Mouse (Mus musculus): Measurements from ENCODE around the gene Ppp1r15a. TPM values are rescaled to one million over a fixed set of nuclear protein-coding genes. Genes with fewer than 3 reads are reported as not detected.
A peak's percentile ranks its signal among the peaks of the same experiment; 100 is the strongest.
"Not testable (repeated sequence)": the region's sequence is repeated elsewhere in the genome, so short reads cannot be mapped to it uniquely, and the experiment has no call there.

Ppp1r15a gene
- polyA plus RNA-seq, 1 experiment from 2014 or later = 20.3 TPM

- Histone ChIP-seq H3K27ac (replicated peaks; ENCODE audit: low read depth, low read length) (no peak overlapping the region), H3K4me1 (ENCODE audit: control insufficient read depth, insufficient read depth, low read length) (no peaks in the 10 kb centered on the region)
These were observed 5.5 kb downstream of the Ppp1r15a start for GRCm38 (mm10) chr7:45520605-45521004.

GRCm38 (mm10) chr7:45519345-45520120, 6.5 kb downstream of the Ppp1r15a start:
- Histone ChIP-seq H3K27me3 (ENCODE audit: control insufficient read depth, insufficient read depth, low read length) (no peaks in the 10 kb centered on the region), H3K27ac (replicated peaks; ENCODE audit: low read depth, low read length) (no peak overlapping the region), H3K4me1 (ENCODE audit: control insufficient read depth, insufficient read depth, low read length) (peaks cover 2% of the 10 kb centered on the region), H3K9ac (replicated peaks; ENCODE audit: low read length) (no peak overlapping the region), H3K9me3 (replicated peaks; ENCODE audit: control insufficient read depth, low read length) (no peaks in the 10 kb centered on the region), H3K4me3 (ENCODE audit: low read depth, low read length) (no peak overlapping the region), H3K4me2 (ENCODE audit: low read depth, low read length) (no peak overlapping the region), H3K36me3 (replicated peaks; ENCODE audit: control insufficient read depth, insufficient read depth, low read depth, low read length) (no peaks in the 10 kb centered on the region)
- ATAC-seq (replicated peaks; ENCODE audit: insufficient number of reproducible peaks, low FRiP score, low TSS enrichment, low read depth) (no peak), DNase-seq (ENCODE audit: low spot score) (no peak)
- WGBS = 75% methylated on average over 8 of the region's 8 CpGs

More at GRCm38 (mm10) chr7:45520605-45521004, 5.5 kb downstream of the Ppp1r15a start:
- no peak overlapping the region for H3K9ac ChIP-seq (replicated peaks; ENCODE audit: low read length)
- DNase-seq (ENCODE audit: low spot score) (no peak), ATAC-seq (replicated peaks; ENCODE audit: insufficient number of reproducible peaks, low FRiP score, low TSS enrichment, low read depth) (no peak)
- WGBS = 94% methylated on average over 7 of the region's 7 CpGs
- H3K36me3 ChIP-seq (replicated peaks; ENCODE audit: control insufficient read depth, insufficient read depth, low read depth, low read length) = no peaks in the 10 kb centered on the region
- no peaks in the 10 kb centered on the region for H3K27me3 ChIP-seq (ENCODE audit: control insufficient read depth, insufficient read depth, low read length)
- H3K4me3 ChIP-seq (ENCODE audit: low read depth, low read length) = no peak overlapping the region
- H3K4me2 ChIP-seq (ENCODE audit: low read depth, low read length) = no peak overlapping the region
- no peaks in the 10 kb centered on the region for H3K9me3 ChIP-seq (replicated peaks; ENCODE audit: control insufficient read depth, low read length)

- Histone ChIP-seq H3K4me3 (ENCODE audit: low read depth, low read length) (no peak overlapping the region), H3K27me3 (ENCODE audit: control insufficient read depth, insufficient read depth, low read length) (no peaks in the 10 kb centered on the region), H3K9ac (replicated peaks; ENCODE audit: low read length) (no peak overlapping the region), H3K9me3 (replicated peaks; ENCODE audit: control insufficient read depth, low read length) (no peaks in the 10 kb centered on the region), H3K4me2 (ENCODE audit: low read depth, low read length) (no peak overlapping the region), H3K27ac (replicated peaks; ENCODE audit: low read depth, low read length) (no peak overlapping the region), H3K36me3 (replicated peaks; ENCODE audit: control insufficient read depth, insufficient read depth, low read depth, low read length) (no peaks in the 10 kb centered on the region), H3K4me1 (ENCODE audit: control insufficient read depth, insufficient read depth, low read length) (peaks cover 2% of the 10 kb centered on the region)
- ATAC-seq (replicated peaks; ENCODE audit: insufficient number of reproducible peaks, low FRiP score, low TSS enrichment, low read depth) (no peak), DNase-seq (ENCODE audit: low spot score) (no peak)
- WGBS = 92% methylated on average over 16 of the region's 16 CpGs
These were observed 7.5 kb downstream of the Ppp1r15a start for GRCm38 (mm10) chr7:45518618-45519017.

GRCm38 (mm10) chr7:45516846-45517245, 9.2 kb downstream of the Ppp1r15a start:
- H3K4me2 ChIP-seq (ENCODE audit: low read depth, low read length); H3K4me3 ChIP-seq (ENCODE audit: low read depth, low read length); H3K4me1 ChIP-seq (ENCODE audit: control insufficient read depth, insufficient read depth, low read length); H3K9ac ChIP-seq (replicated peaks; ENCODE audit: low read length); H3K9me3 ChIP-seq (replicated peaks; ENCODE audit: control insufficient read depth, low read length); H3K27me3 ChIP-seq (ENCODE audit: control insufficient read depth, insufficient read depth, low read length); H3K27ac ChIP-seq (replicated peaks; ENCODE audit: low read depth, low read length); DNase-seq (ENCODE audit: low spot score); H3K36me3 ChIP-seq (replicated peaks; ENCODE audit: control insufficient read depth, insufficient read depth, low read depth, low read length); ATAC-seq (replicated peaks; ENCODE audit: insufficient number of reproducible peaks, low FRiP score, low TSS enrichment, low read depth): not testable (repeated sequence)
- 71% methylated on average over 5 of the region's 5 CpGs for WGBS

GRCm38 (mm10) chr7:45515436-45515835, 10.6 kb downstream of the Ppp1r15a start:
- no peak overlapping the region for H3K4me2 ChIP-seq (ENCODE audit: low read depth, low read length)

GRCm38 (mm10) chr7:45514411-45514810, 11.7 kb downstream of the Ppp1r15a start:
- Histone ChIP-seq H3K4me3 (ENCODE audit: low read depth, low read length) (no peak overlapping the region), H3K27ac (replicated peaks; ENCODE audit: low read depth, low read length) (no peak overlapping the region), H3K9me3 (replicated peaks; ENCODE audit: control insufficient read depth, low read length) (no peaks in the 10 kb centered on the region), H3K4me2 (ENCODE audit: low read depth, low read length) (no peak overlapping the region), H3K36me3 (replicated peaks; ENCODE audit: control insufficient read depth, insufficient read depth, low read depth, low read length) (no peaks in the 10 kb centered on the region), H3K9ac (replicated peaks; ENCODE audit: low read length) (no peak overlapping the region), H3K4me1 (ENCODE audit: control insufficient read depth, insufficient read depth, low read length) (peaks cover 4% of the 10 kb centered on the region), H3K27me3 (ENCODE audit: control insufficient read depth, insufficient read depth, low read length) (no peaks in the 10 kb centered on the region)
- WGBS = 82% methylated on average over 7 of the region's 7 CpGs
- no peak for ATAC-seq (replicated peaks; ENCODE audit: insufficient number of reproducible peaks, low FRiP score, low TSS enrichment, low read depth)
- DNase-seq (ENCODE audit: low spot score) = no peak

More at GRCm38 (mm10) chr7:45515436-45515835, 10.6 kb downstream of the Ppp1r15a start:
- H3K4me3 ChIP-seq (ENCODE audit: low read depth, low read length) = no peak overlapping the region
- ATAC-seq (replicated peaks; ENCODE audit: insufficient number of reproducible peaks, low FRiP score, low TSS enrichment, low read depth) (peak; percentile 27; the same call in 1 of the 2 replicates), DNase-seq (ENCODE audit: low spot score) (peak; percentile 51)
- WGBS = 16% methylated on average over 16 of the region's 16 CpGs
- no peaks in the 10 kb centered on the region for H3K36me3 ChIP-seq (replicated peaks; ENCODE audit: control insufficient read depth, insufficient read depth, low read depth, low read length)
- H3K9ac ChIP-seq (replicated peaks; ENCODE audit: low read length) = peak overlapping the region; percentile 23; the same call in 1 of the 2 replicates
- peaks cover 2% of the 10 kb centered on the region for H3K4me1 ChIP-seq (ENCODE audit: control insufficient read depth, insufficient read depth, low read length)
- no peaks in the 10 kb centered on the region for H3K27me3 ChIP-seq (ENCODE audit: control insufficient read depth, insufficient read depth, low read length)
- no peak overlapping the region for H3K27ac ChIP-seq (replicated peaks; ENCODE audit: low read depth, low read length)
- H3K9me3 ChIP-seq (replicated peaks; ENCODE audit: control insufficient read depth, low read length) = no peaks in the 10 kb centered on the region

- DNase-seq (ENCODE audit: low spot score) = peak; percentile 97
- peaks cover 4% of the 10 kb centered on the region for H3K4me1 ChIP-seq (ENCODE audit: control insufficient read depth, insufficient read depth, low read length)
- peak within 1 kb of the TSS; percentile 81 for H3K4me2 ChIP-seq (ENCODE audit: low read depth, low read length)
- no peaks in the 10 kb centered on the region for H3K27me3 ChIP-seq (ENCODE audit: control insufficient read depth, insufficient read depth, low read length)
- ATAC-seq (replicated peaks; ENCODE audit: insufficient number of reproducible peaks, low FRiP score, low TSS enrichment, low read depth) = peak; percentile 82
- H3K27ac ChIP-seq (replicated peaks; ENCODE audit: low read depth, low read length) = peak within 1 kb of the TSS; percentile 45
- under 1% methylated on average over 44 of the region's 44 CpGs for WGBS
- H3K36me3 ChIP-seq (replicated peaks; ENCODE audit: control insufficient read depth, insufficient read depth, low read depth, low read length) = no peaks in the 10 kb centered on the region
- H3K9ac ChIP-seq (replicated peaks; ENCODE audit: low read length) = peak within 1 kb of the TSS; percentile 53
- peak within 1 kb of the TSS; percentile 46 for H3K4me3 ChIP-seq (ENCODE audit: low read depth, low read length)
- no peaks in the 10 kb centered on the region for H3K9me3 ChIP-seq (replicated peaks; ENCODE audit: control insufficient read depth, low read length)
These were observed 15.9 kb downstream of the Ppp1r15a start, which contains the start of gene Nucb1 for GRCm38 (mm10) chr7:45509912-45510787. Nucb1 (minus strand) TSS chr7:45510406.

All from embryonic facial prominence, embryonic 11.5 days (tissue).